Mouse (Mus musculus) layer of hippocampus, adult 9-10 months (tissue): ENCODE data around the gene Atxn2.
"Not testable (repeated sequence)": the region's sequence is repeated elsewhere in the genome, so short reads cannot be mapped to it uniquely, and the experiment has no call there.

Source experiments
- DNase-seq: peaks from one replicate; pipeline ENCODE4 v3.0.0; 2022; ENCODE audit warnings: low spot score

Atxn2 gene

GRCm38 (mm10) chr5:121711928-121712231 is 743 bp downstream of the Atxn2 start:
- DNase-seq: no peak

DNA sequence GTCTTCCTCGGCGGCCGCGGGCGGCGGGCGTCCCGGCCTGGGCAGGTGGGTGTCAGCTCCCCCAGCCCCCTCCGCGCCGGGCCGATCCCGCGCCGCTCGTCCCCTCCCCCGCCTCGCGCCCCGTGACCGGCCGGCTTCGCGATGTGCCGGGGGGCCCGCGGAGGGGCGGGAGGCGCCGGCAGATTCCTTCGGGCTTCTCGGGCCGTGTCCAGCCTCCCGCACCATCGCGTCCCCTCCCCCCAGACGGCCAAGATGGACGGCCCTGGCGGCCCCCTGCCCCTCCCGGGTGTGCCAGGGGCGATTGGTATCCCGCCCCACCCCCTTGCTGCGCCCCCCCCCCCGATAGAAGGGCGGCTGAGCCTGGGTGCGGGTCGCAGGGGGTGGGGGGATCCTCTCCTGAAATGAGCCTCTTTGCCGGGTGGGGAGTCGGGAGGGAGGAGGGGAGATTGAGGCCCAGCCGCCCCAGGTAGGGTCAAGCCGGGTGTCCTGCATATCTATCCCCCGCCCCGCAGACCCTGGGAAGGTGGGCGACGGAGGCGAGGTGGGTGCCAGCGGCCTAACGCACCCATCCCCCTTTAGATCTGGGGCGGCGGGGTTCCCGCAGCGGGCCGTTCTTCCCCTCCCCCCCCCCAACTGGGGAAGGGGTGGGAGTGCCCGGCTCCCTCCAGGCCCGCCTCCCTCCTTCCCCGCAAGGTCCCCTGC is 1.2 kb downstream of the Atxn2 start:
- no peak for DNase-seq

DNA sequence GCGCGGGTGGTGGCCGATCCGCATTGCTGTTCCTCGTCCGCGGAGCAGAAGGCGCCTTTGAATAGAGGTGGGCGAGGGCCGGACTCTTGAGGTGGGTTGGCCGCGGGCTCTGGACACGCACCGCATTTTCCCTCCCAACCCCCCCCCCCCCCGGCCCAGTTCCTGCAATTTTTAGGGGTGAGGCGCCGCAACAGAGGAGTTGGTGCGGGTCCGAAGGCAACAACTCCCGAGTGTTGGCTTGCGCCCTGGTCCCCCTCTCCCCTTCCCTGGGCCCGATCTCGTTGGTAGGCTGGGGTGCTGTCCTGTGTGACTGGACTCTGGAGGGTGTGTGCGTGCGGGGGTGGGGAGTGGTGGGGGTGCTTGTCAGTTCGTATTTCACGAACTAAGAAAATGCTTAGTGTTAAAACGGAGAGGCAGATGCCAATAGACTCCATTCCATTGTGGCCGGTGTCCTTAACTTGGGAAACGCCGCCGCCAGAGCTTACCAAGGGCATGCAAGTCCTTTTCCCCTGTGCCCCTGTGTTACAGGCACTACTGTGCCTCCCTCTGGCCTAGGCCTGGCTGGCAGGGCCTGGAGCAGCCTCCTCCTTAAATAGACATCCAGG is 1.9 kb downstream of the Atxn2 start:
- no peak for DNase-seq

GRCm38 (mm10) chr5:121714331-121714730 is 3.2 kb downstream of the Atxn2 start:
- DNase-seq: no peak

GRCm38 (mm10) chr5:121714928-121715327 is 3.8 kb downstream of the Atxn2 start:
- no peak for DNase-seq

DNA sequence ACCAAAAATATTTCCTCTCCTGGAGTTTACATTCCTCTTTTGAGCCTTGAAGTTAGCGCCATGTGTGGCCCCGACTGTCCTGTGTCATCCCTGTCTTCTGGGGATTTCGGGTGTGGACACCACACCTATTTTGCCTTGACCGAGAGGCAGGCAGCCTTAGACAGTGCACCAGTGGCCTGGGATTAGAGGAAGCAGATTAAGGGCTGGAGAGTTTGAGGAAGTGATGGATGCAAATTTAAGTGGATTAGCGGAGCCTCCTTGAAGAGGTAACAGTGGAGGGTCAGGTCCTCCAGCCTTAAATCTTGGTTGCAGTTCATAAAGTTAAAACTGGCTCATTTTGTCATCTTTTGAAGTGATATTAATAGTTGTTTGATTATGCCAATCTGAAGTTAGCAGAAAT is 7.3 kb downstream of the Atxn2 start:
- DNase-seq: no peak

GRCm38 (mm10) chr5:121720888-121721585 is 9.9 kb downstream of the Atxn2 start:
- DNase-seq: no peak

DNA sequence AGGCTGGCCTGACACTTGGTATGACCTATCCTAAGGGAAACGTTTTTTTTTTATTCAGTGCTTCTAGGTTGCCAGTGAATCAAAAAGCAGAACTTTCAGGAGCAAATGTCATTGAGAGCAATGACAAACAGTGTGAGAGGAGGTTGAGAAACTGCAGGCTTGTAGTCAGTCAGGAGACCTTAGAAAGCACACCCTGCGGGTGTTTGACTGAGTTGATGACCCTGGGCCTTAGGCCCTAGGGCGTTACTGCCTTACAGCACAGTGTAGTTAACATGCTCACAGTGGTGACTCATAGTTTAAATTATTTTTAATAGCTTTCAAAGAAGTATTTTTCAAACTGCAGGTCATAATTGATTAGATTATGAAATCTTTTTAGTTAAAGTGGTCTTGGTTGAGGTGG is 10.7 kb downstream of the Atxn2 start:
- DNase-seq: no peak

GRCm38 (mm10) chr5:121724678-121725077 is 13.5 kb downstream of the Atxn2 start:
- no peak for DNase-seq

DNA sequence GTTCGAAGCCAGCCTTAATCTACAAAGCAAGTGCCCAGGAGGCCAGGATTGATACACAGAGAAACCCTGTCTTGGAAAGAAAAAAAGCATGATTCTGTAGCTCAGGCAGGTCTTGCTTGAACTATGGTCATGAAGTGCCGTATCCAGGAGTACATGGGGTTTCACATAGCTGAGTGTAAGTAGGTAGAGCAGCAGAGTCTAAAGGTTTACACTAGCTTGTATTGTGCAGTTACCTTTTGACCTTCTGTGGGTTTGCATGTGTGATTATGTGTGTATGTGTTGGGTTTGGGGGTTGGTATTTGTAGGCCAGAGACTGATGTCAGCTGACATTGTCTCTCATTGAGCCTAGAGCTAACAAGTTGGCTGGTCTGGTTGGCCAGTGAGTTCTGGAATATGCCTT is 18.9 kb downstream of the Atxn2 start:
- no peak for DNase-seq

DNA sequence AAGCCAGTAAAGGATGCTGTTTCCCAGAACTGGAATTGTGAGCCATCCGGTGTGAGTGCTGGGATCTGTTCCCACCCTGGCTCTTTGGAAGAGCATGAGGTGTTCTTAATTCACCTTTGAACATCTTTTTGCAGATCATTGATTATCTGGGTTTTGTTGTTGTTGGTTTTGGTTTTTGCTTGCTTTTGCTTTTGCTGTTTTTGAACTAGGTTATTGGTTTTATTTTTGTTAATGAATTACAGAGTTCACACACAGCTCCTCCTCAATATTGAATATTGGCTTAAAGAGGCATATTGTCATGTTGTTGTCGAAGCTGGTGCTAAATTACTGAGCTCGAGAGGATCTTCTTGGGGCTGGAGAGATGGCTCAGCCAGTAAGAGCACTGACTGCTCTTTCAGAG is 25.5 kb downstream of the Atxn2 start:
- no peak for DNase-seq

DNA sequence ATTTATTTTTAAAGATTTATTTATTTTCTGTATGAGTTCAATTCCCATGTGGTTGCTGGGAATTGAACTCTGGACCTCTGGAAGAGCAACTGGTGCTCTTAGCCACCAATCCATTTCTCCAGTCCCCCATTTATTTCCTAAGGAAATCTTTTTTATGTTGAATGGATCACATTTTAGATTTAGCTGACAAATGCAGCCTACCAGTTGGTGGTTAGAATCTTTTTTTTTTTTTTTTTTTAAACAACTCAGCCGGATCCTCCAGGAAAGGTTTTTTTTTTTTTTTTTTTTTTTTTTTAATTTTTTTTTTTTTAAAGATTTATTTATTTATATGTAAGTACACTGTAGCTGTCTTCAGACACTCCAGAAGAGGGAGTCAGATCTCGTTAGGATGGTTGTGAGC is 27.0 kb downstream of the Atxn2 start:
- not testable (repeated sequence) for DNase-seq

DNA sequence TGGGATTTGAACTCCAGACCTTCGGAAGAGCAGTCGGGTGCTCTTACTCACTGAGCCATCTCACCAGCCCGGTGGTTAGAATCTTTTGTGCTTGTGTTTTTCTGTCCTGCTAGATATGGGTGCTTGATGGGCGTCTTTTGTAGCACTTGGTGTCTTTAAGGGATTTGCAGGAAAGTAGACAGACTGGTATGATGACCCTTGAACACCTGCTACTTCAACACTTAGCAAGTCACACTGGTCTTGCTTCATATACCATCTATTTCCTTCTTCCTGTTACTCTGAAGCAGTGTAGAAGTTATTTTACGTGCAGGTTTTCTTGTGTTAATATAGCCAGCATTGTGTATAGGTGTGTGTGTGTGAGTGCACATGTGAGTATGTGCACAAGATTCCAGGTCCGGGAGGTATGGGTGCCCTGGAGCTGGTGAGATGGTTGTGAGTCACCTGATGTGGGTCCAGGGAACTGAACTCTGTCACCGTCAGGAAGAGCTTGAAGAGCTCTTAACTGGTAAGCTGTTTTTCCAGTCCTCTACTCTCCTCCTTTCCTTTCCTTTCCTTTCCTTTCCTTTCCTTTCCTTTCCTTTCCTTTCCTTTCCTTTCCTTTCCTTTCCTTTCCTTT is 27.5 kb downstream of the Atxn2 start:
- DNase-seq: no peak

GRCm38 (mm10) chr5:121740516-121740915 is 29.4 kb downstream of the Atxn2 start:
- no peak for DNase-seq

- DNase-seq: no peak
Measured at GRCm38 (mm10) chr5:121742915-121743314, 31.8 kb downstream of the Atxn2 start.

GRCm38 (mm10) chr5:121747884-121748594 is 36.9 kb downstream of the Atxn2 start:
- DNase-seq: not testable (repeated sequence)

GRCm38 (mm10) chr5:121749633-121750032 is 38.5 kb downstream of the Atxn2 start:
- no peak for DNase-seq

DNA sequence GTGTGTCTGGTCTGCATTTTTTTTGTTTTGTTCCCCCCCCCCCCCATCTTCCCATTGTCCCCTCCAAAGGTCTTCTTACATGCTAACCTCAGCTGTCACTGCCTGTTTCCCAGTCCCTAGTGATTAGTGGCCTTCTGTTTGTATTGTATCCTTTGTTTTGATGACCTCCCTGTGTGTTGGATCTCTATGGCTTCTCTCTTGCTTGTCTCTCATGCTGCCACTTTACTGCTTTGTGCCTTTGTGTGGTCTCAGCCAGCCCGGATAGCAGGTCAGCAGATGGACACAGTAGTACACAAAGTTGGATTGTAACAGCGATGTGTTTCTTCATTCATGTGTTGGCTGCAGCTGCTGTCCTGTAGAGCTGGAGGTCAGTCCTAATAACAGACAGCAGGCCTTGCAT is 46.8 kb downstream of the Atxn2 start:
- DNase-seq: no peak

DNA sequence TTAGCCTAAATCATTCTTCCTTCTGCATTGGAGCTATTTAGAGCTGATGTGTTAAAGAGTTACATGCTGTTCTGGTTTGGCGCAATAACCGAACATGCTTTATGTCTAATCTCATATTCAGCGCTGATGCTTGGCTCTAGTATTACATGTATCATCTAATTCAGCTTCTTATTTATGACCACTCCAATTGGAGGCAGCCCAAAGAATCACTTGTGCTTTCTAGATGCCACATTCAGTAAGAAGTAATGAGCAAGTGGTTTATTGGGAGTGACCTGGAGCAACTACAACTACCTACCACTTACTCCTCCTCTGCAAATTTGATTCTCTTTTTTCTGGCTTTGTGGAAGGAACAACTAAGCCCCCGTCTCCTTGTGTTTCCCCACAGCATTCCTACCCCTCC is 47.2 kb downstream of the Atxn2 start:
- DNase-seq: no peak

- no peak for DNase-seq
Measured at GRCm38 (mm10) chr5:121759921-121760320, 48.8 kb downstream of the Atxn2 start.

DNA sequence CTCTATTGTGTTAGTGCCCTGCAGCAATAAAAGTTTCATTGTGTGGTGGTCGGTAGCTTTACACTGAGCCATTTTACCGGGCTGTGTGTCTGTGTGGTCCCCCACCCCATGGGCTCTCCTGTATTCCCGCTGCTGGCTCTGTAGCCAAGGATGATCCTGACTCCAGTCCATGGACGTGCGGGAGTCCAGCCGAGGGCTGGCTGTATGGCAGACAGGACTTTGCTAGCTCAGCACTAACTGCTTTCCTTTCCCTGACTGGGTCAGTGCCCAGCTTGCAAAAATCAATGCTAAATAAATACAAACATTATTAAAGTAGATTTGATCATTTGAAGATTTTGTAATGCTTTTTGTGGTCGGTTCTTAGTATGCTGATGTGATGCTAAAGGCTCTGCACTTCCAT is 50.3 kb downstream of the Atxn2 start:
- no peak for DNase-seq

GRCm38 (mm10) chr5:121762949-121763348 is 51.8 kb downstream of the Atxn2 start:
- DNase-seq: no peak

- no peak for DNase-seq
Measured at GRCm38 (mm10) chr5:121765020-121765419, 53.9 kb downstream of the Atxn2 start.
